Mouse (Mus musculus): ENCODE data around the gene Gpc6.

DNA sequence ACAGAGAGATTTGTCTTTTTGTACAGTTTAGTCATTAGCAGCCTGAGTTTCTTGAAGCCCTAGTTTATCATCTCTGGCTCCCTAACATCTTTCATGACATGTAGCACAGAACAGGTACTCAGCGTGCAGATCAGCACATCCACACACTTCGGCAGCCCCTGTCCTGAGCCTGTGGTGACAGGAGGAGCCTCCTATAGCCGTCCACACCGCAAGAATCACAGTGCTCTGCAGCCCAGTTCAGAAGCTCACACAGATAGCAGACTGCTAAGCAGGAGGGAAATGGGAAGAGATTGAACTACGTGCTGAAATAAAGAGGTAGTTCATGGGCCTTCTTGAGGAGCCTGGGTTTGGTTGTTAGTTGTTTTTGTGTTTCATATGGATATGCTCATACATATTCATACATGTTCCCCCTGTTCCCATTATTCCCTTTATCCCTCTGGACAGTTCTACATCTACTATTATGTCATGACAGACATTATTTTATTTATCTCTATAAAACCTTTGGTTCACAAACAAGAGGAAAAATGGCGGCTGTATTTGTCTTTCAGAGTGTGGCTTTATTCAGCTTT lies 832.8 kb downstream of the Gpc6 start:
- TF ChIP-seq CTCF (IDR thresholded peaks at IDR 0.05; ENCODE audit: low read depth) (no peak), EP300 (optimal IDR thresholded peaks at IDR 0.05) (no peak)

Data from stomach, postnatal 0 days (tissue).